Mouse (Mus musculus) ES-CJ7 (cell line): ENCODE results near the gene Layn.
A peak's percentile ranks its signal among the peaks of the same experiment; 100 is the strongest.

Experiments used
- DNase-seq: peaks from one replicate; pipeline ENCODE4 v3.0.0; 2011; ENCODE audit warnings: low read depth, low spot score

The Layn gene

DNA sequence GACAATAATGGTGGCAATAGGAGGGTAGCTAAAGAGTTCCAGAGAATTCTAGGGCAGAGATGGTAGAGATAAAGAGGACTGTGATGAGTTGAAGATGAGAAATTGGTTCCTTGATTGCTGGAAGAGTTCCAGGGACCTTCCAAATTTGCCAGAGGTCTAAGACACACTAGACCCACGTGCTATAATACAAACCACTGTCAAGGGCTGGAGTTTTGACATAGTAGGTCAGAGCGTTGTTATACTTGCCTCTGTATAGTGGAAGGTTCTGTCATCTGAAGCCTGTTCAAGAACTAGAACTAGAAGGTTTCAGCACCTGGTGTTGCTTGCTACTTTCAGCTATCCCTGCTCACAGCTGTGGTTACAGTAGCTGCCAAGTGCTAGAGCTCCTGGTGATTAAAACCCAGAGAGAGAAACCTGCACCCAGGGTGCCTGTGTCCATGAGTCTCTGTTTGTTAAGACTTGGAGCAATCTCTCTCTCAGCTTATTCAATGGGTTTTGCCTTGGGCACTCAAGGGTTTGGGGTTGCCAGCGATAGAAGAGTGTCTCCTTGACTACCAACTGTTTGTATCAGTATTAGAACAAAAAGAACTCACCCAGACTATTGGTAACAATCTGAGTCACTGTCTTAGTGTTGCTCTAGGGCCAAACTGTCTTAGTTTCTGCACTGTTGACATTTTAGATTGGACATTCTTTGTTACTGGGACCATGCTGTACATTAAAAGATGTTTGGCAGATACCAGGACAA lies 43.9 kb downstream of the Layn start:
- DNase-seq: no peak

DNA sequence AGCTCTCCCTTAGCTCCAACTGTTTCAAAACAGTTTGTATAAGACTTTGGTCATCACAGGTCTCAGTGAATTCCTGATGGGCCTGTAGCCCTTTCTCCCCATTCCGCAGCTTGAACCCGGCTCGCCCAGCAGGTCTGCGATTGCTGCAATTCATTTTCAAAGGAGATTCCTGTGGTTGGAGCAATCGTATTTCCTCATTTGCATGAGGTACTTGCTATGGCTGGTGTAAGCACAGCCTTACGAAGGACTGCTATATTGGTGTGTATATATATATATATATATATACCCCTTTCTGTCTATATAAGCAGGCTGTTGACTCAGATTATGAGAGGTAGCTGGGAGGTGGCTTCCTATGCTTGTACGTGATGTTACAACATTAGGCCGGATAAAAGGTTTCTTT lies 44.6 kb downstream of the Layn start:
- no peak for DNase-seq

DNA sequence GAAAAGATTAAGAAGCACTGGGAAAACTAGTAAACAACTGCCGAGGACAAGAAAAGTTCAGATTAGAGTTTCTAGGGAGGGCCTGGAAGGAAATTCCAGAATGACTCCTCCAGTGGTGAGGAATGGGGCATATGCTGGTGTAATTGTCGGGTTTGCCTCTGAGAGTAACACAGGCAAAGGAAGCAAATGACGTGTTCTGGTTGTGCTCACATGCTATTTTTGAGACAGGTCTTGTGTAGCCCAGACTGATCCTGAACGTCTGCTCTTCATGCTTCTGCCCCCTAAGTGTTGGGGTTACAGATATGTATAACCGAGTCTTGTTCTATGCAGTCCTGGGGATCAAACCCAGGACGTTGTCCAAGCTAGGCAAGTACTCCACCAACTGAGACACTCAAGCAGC lies 45.3 kb downstream of the Layn start:
- DNase-seq: no peak

DNA sequence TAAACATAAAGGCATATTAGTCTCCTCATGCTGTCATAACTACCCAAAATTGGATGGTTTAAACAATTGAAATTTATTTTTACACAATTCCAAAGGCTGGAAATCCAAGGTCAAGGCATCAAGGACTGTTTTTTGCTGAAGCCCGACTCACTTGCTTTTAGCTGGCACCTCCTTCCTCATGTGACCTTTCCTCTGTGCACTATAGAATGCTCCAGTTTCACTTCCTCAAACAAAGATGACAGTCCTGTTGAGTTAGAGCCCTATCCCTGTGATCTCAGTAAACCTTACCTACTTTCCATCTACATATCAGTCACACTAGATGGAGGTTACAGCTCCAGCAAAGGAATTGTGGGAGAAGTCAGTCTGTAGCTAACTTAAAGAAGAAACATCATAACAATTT lies 46.7 kb downstream of the Layn start:
- DNase-seq: no peak

DNA sequence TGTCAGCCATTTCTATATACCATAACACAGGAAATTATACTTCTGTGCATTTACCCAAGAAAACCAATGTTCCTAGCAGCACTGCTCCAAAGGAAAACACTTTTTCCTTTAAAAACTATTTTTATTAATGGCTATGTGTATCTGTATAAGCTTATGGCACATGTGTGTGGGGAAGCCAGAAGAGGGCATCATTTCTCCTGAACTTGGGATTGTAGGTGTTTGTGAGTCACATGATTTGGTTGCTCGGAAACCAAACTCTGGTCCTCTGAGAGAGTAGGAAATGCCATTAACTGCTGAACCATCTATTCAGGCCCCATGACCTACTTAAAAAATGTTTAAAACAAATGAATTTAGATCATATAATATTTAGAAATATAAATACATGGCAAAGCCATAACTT lies 49.9 kb downstream of the Layn start:
- DNase-seq: peak; percentile 8

DNA sequence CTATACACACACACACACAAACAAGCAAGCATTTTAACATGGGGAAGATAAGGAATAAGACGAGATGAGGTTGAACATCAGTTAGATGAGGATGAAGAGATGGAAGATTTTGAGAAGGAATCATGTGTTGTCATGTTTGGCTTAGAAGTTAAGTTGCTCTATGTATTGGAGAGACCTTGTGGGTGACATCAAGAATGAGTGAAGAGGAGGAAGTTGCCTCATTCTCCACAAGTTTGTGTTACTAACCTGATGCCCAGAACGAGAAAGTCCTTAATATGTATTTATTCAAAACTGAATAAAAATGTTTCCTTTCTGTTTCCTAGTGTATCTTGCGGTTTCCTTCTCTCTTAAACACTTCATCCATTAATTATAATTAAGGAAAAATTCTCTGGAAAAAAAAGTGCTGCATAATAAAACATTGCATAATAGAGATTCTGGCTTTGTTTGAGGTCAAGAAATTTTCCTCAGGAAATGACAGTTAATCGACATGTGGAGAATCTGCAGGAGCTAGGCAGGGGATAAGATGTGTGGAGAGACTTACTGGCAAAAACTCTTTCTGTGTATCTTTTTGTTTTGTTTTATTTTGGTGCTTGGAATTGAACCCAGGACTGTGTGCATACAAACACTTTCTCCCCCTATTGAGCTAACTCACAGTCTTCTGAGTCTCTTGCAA lies 55.6 kb downstream of the Layn start:
- DNase-seq: no peak

DNA sequence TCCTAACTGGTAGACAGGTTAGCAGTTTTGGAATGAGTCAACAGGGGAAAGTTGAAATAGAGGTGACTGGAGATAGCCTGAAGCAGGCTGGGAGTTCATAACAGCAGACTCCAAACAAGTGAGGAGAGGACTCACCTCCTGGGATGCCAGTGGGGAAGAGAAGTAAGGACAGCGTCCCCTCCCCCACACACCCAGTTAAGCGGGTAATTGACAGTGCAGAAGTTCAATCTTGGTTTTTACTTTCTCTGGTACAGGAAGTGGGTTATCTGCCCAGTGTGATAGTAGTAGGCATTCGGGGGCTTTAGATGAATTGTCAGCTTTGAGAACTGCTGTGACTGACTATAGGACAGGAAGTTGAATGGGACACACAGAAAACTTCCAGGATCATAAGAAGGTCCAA lies 56.5 kb downstream of the Layn start:
- DNase-seq: no peak

DNA sequence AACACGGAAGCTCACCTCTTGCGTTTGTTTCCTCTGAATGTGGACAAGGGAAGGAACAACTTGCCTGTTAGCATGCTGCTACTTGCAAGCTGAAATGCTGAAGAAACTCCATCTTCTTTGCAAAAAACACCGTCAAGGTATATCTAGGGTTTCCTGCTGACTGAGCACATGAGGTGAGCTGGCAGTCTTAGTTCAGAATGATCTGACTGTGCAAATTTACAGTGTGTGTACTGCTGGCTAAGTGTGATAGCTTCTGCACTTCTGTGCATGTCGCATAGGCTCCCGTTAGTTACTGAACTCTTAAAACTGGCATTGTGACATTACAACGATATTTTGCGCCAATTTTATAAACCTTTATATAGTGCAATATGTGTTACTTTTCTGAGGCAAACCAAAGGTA lies 57.2 kb downstream of the Layn start:
- DNase-seq: no peak

DNA sequence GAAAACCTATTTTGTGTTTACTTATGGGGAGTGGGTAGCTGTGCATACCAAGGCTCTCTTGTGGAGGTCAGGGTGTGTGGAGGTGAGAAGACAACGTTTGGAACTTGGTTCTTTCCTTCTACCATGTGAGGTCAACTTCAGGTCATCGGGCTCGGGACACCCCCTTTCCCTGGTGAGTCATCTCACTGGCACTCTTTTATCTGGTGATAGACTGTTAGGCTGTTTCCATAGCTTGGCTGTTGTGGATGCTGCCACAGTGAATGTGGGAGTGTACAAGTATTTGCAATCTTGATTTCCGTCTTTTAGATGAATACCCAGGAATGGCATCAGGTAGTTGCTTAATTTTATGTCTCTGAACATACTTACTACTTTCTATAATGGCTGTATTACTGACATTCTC lies 61.2 kb downstream of the Layn start:
- DNase-seq: no peak

DNA sequence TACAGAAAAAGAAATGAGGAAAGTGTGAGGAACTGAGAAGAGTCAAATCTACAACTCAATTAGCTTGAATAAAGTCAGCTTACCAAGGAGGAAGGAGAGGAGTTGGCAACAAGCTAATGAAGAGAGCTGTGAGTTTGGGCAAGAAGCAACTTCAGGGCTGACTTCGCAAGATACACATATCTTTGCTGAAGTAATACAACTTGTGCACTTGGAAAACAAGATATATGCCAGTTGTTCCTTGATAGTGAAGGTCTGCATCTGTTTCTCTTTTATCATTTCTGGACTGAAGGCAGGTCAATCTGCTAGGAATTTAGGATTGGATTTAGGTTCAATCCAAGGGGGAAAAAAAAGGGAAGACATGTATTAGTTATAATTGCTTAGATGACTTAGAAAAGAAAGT lies 63.2 kb downstream of the Layn start:
- no peak for DNase-seq

DNA sequence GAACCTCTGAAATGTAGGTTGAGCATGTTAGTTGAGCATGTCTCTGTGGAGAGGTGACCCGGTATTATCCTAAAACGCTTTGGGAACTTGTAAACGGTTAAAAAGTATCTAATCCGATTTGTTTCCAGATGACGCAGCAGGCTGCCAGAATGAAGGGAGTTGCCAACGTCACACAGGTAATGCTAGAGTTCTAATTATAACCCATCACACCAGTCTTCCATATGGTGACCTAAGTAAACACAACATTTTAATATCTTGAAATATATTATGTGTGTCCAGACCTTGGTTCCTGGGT lies 67.3 kb downstream of the Layn start:
- DNase-seq: no peak

DNA sequence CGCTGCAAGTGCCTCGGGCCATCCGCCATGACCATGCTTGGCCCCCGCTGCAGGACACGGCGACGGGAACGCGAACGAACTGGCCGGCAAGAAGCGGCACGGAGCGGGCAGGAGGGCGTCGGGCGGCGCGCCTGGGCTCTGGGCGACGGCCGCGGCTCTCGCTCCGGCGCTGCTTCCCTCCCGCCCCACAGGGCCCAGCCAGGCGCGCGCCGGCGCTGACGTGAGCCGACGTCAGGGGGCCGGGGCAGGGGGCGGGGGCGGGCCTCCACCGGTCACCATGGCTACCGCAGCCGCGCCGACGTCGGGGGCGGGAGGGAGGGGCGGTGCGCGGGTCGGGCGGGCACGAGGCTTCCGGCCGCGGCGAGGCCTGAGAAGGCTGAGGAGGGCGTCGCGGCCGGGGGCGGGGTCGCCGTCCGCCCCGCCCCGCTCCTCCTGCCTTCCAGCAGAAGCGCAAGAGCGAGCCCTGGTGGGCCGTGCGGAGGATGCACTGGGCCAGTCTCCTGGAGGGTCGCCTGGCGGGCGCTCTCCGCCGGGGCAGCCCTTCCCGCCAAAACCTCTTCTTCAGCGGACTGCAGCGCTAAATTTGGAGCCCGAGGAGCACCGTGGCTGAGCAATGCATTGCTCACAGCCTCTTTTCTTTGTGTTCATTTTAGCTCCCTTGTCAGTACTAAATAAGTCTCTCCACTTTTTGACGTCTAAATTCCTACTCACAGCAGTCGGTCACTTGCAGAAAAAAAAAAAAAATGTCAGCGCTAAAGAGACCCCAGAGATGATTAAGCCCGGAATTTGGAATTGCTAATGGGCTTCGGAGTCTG lies 67.8 kb downstream of the Layn start, which contains the start of gene Sik2:
Gene Sik2 (minus strand): TSS at position 233 of the 815 bp plus-strand sequence.
- peak; percentile 91 for DNase-seq

DNA sequence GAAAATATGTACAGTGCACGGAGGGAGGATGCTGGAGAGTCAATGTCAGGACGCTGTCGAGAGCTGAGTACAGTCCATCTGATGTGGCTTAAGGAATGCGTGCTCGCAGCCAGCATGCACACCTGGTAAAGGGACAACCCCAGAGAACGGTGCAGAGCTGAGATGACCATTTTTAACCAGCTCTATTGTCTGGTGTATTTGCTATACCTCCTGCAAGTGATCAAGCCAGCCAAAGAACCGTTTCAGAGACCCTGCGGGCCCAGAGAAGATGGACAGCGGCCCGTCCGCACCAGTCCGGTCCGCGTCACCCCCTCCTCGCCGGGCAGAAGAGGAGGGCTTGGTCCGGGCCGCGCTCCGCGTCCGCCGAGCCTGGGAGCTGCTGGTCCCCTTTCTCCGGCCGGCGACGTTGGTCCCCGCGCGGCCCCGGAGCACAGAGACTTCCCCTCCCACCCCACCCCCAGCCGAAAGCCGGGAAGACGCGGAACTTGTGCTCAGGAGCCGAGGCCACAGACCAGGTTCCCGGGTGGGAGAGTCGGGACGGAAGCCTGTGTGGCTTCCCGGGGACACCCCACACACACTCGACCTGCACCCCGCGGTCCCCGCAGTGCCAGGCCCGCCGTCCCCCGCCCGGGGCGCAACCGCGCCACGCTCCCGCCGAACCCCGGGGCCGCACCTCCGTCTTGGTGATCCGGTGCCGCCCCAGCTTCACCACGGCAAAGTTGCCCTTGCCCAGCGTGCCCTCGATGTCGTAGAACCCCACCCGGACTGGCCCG lies 68.6 kb downstream of the Layn start:
- DNase-seq: peak; percentile 6

DNA sequence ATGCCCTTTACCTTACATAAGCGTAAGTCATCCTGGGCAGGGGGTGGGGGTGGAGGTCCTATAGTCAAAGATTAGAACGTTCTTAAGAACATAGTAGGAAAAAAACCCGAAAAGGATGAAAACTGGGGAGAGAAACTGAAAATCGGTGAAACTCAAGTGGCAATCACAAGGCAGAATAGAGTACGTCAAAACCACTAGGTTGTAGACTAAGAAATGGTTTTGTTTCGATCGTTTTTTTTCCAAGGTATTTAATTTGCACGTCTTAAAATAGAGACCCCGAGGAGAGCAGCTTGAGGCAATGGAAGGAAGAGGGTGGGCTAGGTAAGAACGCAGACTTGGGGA lies 69.2 kb downstream of the Layn start:
- no peak for DNase-seq

DNA sequence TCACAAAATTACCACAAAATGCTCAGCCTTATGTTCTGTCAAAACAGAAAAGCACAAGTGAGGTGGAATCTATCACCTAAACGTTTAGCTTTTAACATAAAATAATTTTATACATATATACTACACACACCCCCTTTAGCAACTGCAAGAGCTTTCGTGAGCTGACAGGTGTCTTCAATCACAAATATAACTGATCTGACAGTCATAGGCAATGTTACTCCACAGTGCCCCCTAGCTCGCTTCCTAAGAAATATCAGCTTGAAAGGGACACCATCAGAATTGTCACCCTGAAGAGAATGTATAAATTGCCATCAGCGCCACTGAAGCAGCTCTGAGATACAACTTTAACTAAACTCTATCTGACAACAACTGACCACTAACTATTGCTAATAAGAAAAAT lies 70.0 kb downstream of the Layn start:
- peak; percentile 78 for DNase-seq
